Comparison of ENCODE assay signal across 8 mouse cellular contexts in the genomic region with DNA sequence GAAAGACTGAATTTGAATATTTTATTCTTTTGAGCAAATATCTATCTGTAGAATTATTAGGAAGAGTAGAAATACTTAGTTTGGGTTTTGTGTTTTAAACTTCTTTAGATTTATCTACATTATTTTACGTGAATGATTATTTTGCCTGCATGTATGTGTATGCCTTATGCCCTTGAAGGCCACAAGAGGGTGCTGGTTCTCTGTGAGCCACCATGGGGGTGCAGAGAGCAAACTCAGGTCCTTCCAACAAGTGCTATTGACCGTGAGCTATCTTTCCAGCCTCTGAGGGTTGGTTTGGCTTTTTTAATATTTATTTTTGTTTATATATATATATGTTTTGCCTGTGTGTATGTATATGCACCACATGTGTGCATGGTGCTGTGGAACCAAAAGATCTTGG. TPM values are rescaled to one million over a fixed set of nuclear protein-coding genes. Genes with fewer than 3 reads are reported as not detected.
DNase-seq lines count a peak whose midpoint lies in the region; ATAC-seq and TF ChIP-seq lines count a peak whose summit lies in the region.

No protein-coding gene starts in this region.

- H3K4me2 ChIP-seq in hindbrain, embryonic 14.5 days (replicated peaks) = no peak overlapping the region
- H3K4me2 ChIP-seq in hindbrain, embryonic 13.5 days = no peak overlapping the region

- 67% methylated on average over 2 of the region's 2 CpGs for WGBS in hindbrain, embryonic 14.5 days
- 74% methylated on average over 2 of the region's 2 CpGs for WGBS in hindbrain, embryonic 13.5 days
- 74% methylated on average over 2 of the region's 2 CpGs for WGBS in small intestine, adult 2 months
- WGBS in midbrain, embryonic 10.5 days = 87% methylated on average over 2 of the region's 2 CpGs

- H3K9ac ChIP-seq in hindbrain, embryonic 14.5 days = no peak overlapping the region
- H3K9ac ChIP-seq in hindbrain, embryonic 13.5 days = no peak overlapping the region

- ATAC-seq in hindbrain, embryonic 14.5 days (ENCODE audit: low FRiP score) = no peak
- no peak for ATAC-seq in hindbrain, embryonic 13.5 days (ENCODE audit: low FRiP score)
- peak; percentile 53 for ATAC-seq in CD4-positive, CD25-positive, alpha-beta regulatory T cell, adult 4 months
- peak; percentile 48 to 59; a peak in 2 of 4 replicates for ATAC-seq in hematopoietic stem cell, adult 5-6 weeks (replicated peaks in 1 of 2; ENCODE audit: insufficient read depth in 1 of 2, low FRiP score in 2 of 2, low TSS enrichment in 1 of 2, low read depth in 1 of 2, poor library complexity in 2 of 2, severe bottlenecking in 2 of 2)

- TF ChIP-seq POLR2A in small intestine, adult 2 months (IDR thresholded peaks at IDR 0.05; ENCODE audit: low read depth, low read length) = no peak

- H3K27me3 ChIP-seq in hindbrain, embryonic 14.5 days (ENCODE audit: control insufficient read depth, insufficient read depth, low read length) = no peaks in the 10 kb centered on the region
- no peaks in the 10 kb centered on the region for H3K27me3 ChIP-seq in hindbrain, embryonic 13.5 days
- H3K27me3 ChIP-seq in small intestine, adult 2 months (ENCODE audit: control insufficient read depth, insufficient read depth, low read length) = no peaks in the 10 kb centered on the region
- H3K27me3 ChIP-seq in midbrain, embryonic 10.5 days (ENCODE audit: low read depth, poor library complexity, severe bottlenecking) = no peaks in the 10 kb centered on the region

- no peak overlapping the region for H3K27ac ChIP-seq in hindbrain, embryonic 14.5 days
- H3K27ac ChIP-seq in hindbrain, embryonic 13.5 days = no peak overlapping the region
- H3K27ac ChIP-seq in small intestine, adult 2 months (ENCODE audit: insufficient read depth, low read depth, low read length) = no peak overlapping the region
- no peak overlapping the region for H3K27ac ChIP-seq in midbrain, embryonic 10.5 days (replicated peaks)

- H3K4me1 ChIP-seq in hindbrain, embryonic 14.5 days (replicated peaks; ENCODE audit: control insufficient read depth, insufficient read depth, low read length) = no peaks in the 10 kb centered on the region
- H3K4me1 ChIP-seq in hindbrain, embryonic 13.5 days (replicated peaks) = no peaks in the 10 kb centered on the region
- H3K4me1 ChIP-seq in small intestine, adult 2 months (ENCODE audit: control insufficient read depth, insufficient read depth, insufficient read length, low read length) = no peaks in the 10 kb centered on the region
- no peaks in the 10 kb centered on the region for H3K4me1 ChIP-seq in midbrain, embryonic 10.5 days

- TF ChIP-seq CTCF in small intestine, adult 2 months (IDR thresholded peaks at IDR 0.05; ENCODE audit: extremely low read depth, insufficient read length, insufficient replicate concordance, low read depth, low read length) = peak; percentile 63; the same call in 1 of the 2 replicates

- no peaks in the 10 kb centered on the region for H3K9me3 ChIP-seq in hindbrain, embryonic 14.5 days (ENCODE audit: control insufficient read depth, low read length)
- no peaks in the 10 kb centered on the region for H3K9me3 ChIP-seq in hindbrain, embryonic 13.5 days
- no peaks in the 10 kb centered on the region for H3K9me3 ChIP-seq in midbrain, embryonic 10.5 days (replicated peaks)

- peaks cover 88% of the 10 kb centered on the region for H3K36me3 ChIP-seq in hindbrain, embryonic 14.5 days (replicated peaks; ENCODE audit: control insufficient read depth, insufficient read depth)
- H3K36me3 ChIP-seq in hindbrain, embryonic 13.5 days = peaks cover 58% of the 10 kb centered on the region
- peaks cover 53% of the 10 kb centered on the region for H3K36me3 ChIP-seq in small intestine, adult 2 months (ENCODE audit: control insufficient read depth, insufficient read depth, low read length)
- H3K36me3 ChIP-seq in midbrain, embryonic 10.5 days = peaks cover 96% of the 10 kb centered on the region

- H3K4me3 ChIP-seq in hindbrain, embryonic 14.5 days (replicated peaks; ENCODE audit: low read length) = no peak overlapping the region
- H3K4me3 ChIP-seq in hindbrain, embryonic 13.5 days = no peak overlapping the region
- no peak overlapping the region for H3K4me3 ChIP-seq in small intestine, adult 2 months (ENCODE audit: low read depth, low read length)
- H3K4me3 ChIP-seq in midbrain, embryonic 10.5 days = no peak overlapping the region

- DNase-seq in hindbrain, embryonic 14.5 days (ENCODE audit: low spot score) = peak; percentile 31
- DNase-seq in adrenal gland, postnatal 14 days = peak; percentile 41
- no peak for DNase-seq in midbrain, embryonic 10.5 days (ENCODE audit: low spot score)
- no peak for DNase-seq in left cerebral cortex, adult 8-10 months (ENCODE audit: low spot score in 2 of 2)

RNA-seq across cellular contexts. Expression of gene Dynlrb1, which starts 28.9 kb away (rescaled TPM):
- polyA plus RNA-seq in hindbrain, embryonic 14.5 days (2014; fragmentation: Nextera tagmentation; extraction: Ambion mirVana) = 748 and 784 TPM in 2 replicates
- 666 and 685 TPM in 2 replicates for polyA plus RNA-seq in hindbrain, embryonic 13.5 days (2015; fragmentation: Nextera tagmentation; extraction: Ambion mirVana)
- 100 to 1,000 TPM; 259 to 281 TPM for polyA plus RNA-seq in CD4-positive, CD25-positive, alpha-beta regulatory T cell, adult 4 months (2017; shearing (Covaris generic))
- 357 and 369 TPM in 2 replicates for total RNA-seq in adrenal gland, postnatal 14 days (2021)
- 237 and 279 TPM in 2 replicates for total RNA-seq in hematopoietic stem cell, adult 5-6 weeks (2017)
- 55.3 and 99.3 TPM in 2 replicates for polyA plus RNA-seq in small intestine, adult 2 months (2012; rRNA removed)
- polyA plus RNA-seq in midbrain, embryonic 10.5 days (2016; fragmentation: Nextera tagmentation; extraction: Ambion mirVana) = 422 and 437 TPM in 2 replicates
- total RNA-seq in left cerebral cortex, adult 8-10 months (2022) = 100 to 1,000 TPM; 217 to 305 (median 251) TPM

Comparison
In these comparisons a context has a peak if more than half of its experiments do, and no peak if none do; other contexts are left out.
1. ATAC-seq: peak in CD4-positive, CD25-positive, alpha-beta regulatory T cell, adult 4 months (single experiment) and hematopoietic stem cell, adult 5-6 weeks (2 of 2); none in hindbrain, embryonic 14.5 days (single experiment) and hindbrain, embryonic 13.5 days (single experiment).
2. DNase-seq: peak in hindbrain, embryonic 14.5 days (single experiment) and adrenal gland, postnatal 14 days (single experiment); none in midbrain, embryonic 10.5 days (single experiment) and left cerebral cortex, adult 8-10 months (0 of 2).